Mouse (Mus musculus) heart, adult 2 months (tissue): ENCODE data around the gene Acox2.

Experiments
- EP300 ChIP-seq: fragments of 200-500 bp; IDR thresholded peaks from 2 replicates; pipeline ENCODE4 v1.6.1; 2011; ENCODE audit warnings: low read depth, low read length, control low read depth; ENCODE audit not compliant: insufficient read depth
- POLR2A ChIP-seq: fragments of 200-500 bp; IDR thresholded peaks from 2 replicates; pipeline ENCODE4 v1.6.1; 2011; ENCODE audit warnings: mild to moderate bottlenecking, low read depth, low read length, control low read depth; ENCODE audit not compliant: insufficient read depth

- TF ChIP-seq POLR2A: peak; percentile 68
- TF ChIP-seq EP300: no peak
Observed at GRCm38 (mm10) chr14:8213803-8214224, 45.3 kb downstream of the Acox2 start, which contains the start of gene Kctd6.
